Mouse (Mus musculus) central nervous system, embryonic 11.5 days (tissue): ENCODE results near the gene Kcna7. TPM values are rescaled to one million over a fixed set of nuclear protein-coding genes. Genes with fewer than 3 reads are reported as not detected.

Experiments
- polyA plus RNA-seq: library from polyadenylated mRNA; depleted of rRNA; stranded (reverse); fragments of >200 nt; gene quantifications from 2 replicates; pipeline ENCODE4 v1.2.3, GENCODE M21; 2012; rRNA removed

Gene Kcna7
- polyA plus RNA-seq, result 0.04 TPM in 1 of 2 replicates, not detected in the other

GRCm38 (mm10) chr7:45405091-45406075, at the start of gene Kcna7:
Kcna7 (plus strand) TSS chr7:45405653.

GRCm38 (mm10) chr7:45366652-45367019, 38.8 kb upstream of the Kcna7 start, which contains the start of gene Ppfia3:
Ppfia3 (minus strand) TSS chr7:45367019.

GRCm38 (mm10) chr7:45370475-45371311, 34.8 kb upstream of the Kcna7 start, which contains the start of gene Lin7b:
Lin7b (minus strand) TSS chr7:45370583.

GRCm38 (mm10) chr7:45395578-45396336, 9.7 kb upstream of the Kcna7 start, which contains the start of gene Snrnp70:
Snrnp70 (minus strand) TSS chr7:45395742.

GRCm38 (mm10) chr7:45413113-45413863, 7.8 kb downstream of the Kcna7 start, which contains the start of gene Ntf5:
Ntf5 (plus strand) TSS chr7:45413695.

GRCm38 (mm10) chr7:45420615-45420919, 15.1 kb downstream of the Kcna7 start, which contains the start of gene Lhb:
Lhb (plus strand) TSS chr7:45420820.

GRCm38 (mm10) chr7:45434203-45435015, 29.0 kb downstream of the Kcna7 start, which contains the start of gene Gys1:
Gys1 (plus strand) TSS chr7:45434844.

GRCm38 (mm10) chr7:45437521-45438276, 32.2 kb downstream of the Kcna7 start, which contains the start of gene Ruvbl2:
Ruvbl2 (minus strand) TSS chr7:45438096.

Other genes with a start within 250 kb of the Kcna7 start
- 2.3 and 2.8 TPM in 2 replicates for gene Slc17a7, start 241.7 kb upstream of the Kcna7 start, polyA plus RNA-seq
- gene Gfy, start 226.1 kb upstream of the Kcna7 start, polyA plus RNA-seq, result 0.04 and 0.07 TPM in 2 replicates
- 0.26 TPM in 1 of 2 replicates, not detected in the other for gene Pth2, start 224.7 kb upstream of the Kcna7 start, polyA plus RNA-seq
- 0.92 and 1.1 TPM in 2 replicates for gene Ccdc155, start 200.8 kb upstream of the Kcna7 start, polyA plus RNA-seq
- 2.0 and 3.1 TPM in 2 replicates for gene Dkkl1, start 193.5 kb upstream of the Kcna7 start, polyA plus RNA-seq
- gene Tead2, start 189.9 kb upstream of the Kcna7 start, polyA plus RNA-seq, result 557 and 610 TPM in 2 replicates
- gene Cd37, start 166.5 kb upstream of the Kcna7 start, polyA plus RNA-seq, result 1.8 and 2.6 TPM in 2 replicates
- 0.17 and 0.30 TPM in 2 replicates for gene Slc6a16, start 164.6 kb upstream of the Kcna7 start, polyA plus RNA-seq
- gene Slc6a21, start 128.1 kb upstream of the Kcna7 start, polyA plus RNA-seq, result not detected in 2 replicates
- 18.1 and 19.9 TPM in 2 replicates for gene Trpm4, start 71.9 kb upstream of the Kcna7 start, polyA plus RNA-seq
- 1.7 and 4.2 TPM in 2 replicates for gene Hrc, start 70.4 kb upstream of the Kcna7 start, polyA plus RNA-seq
- 13.7 and 16.5 TPM in 2 replicates for gene Ppfia3, start 38.6 kb upstream of the Kcna7 start, polyA plus RNA-seq
- 3.5 and 3.6 TPM in 2 replicates for gene Lin7b, start 35.1 kb upstream of the Kcna7 start, polyA plus RNA-seq
- gene Snrnp70, start 9.9 kb upstream of the Kcna7 start, polyA plus RNA-seq, result 695 and 1,491 TPM in 2 replicates
- 1.3 and 2.1 TPM in 2 replicates for gene Ntf5, start 8.0 kb downstream of the Kcna7 start, polyA plus RNA-seq
- 0.16 TPM in 1 of 2 replicates, not detected in the other for gene Lhb, start 15.2 kb downstream of the Kcna7 start, polyA plus RNA-seq
- 19.0 and 32.3 TPM in 2 replicates for gene Gys1, start 29.2 kb downstream of the Kcna7 start, polyA plus RNA-seq
- 154 and 206 TPM in 2 replicates for gene Ruvbl2, start 32.4 kb downstream of the Kcna7 start, polyA plus RNA-seq
- 1,702 and 1,837 TPM in 2 replicates for gene Ftl1, start 54.2 kb downstream of the Kcna7 start, polyA plus RNA-seq
- gene Bax, start 61.2 kb downstream of the Kcna7 start, polyA plus RNA-seq, result 146 and 199 TPM in 2 replicates
- 0.24 and 0.80 TPM in 2 replicates for gene Tulp2, start 76.2 kb downstream of the Kcna7 start, polyA plus RNA-seq
- not detected in 2 replicates for gene Gm45808, start 81.2 kb downstream of the Kcna7 start, polyA plus RNA-seq
- gene Dhdh, start 83.2 kb downstream of the Kcna7 start, polyA plus RNA-seq, result 3.5 and 3.9 TPM in 2 replicates
- gene Nucb1, start 104.8 kb downstream of the Kcna7 start, polyA plus RNA-seq, result 101 and 117 TPM in 2 replicates
- gene Ppp1r15a, start 120.6 kb downstream of the Kcna7 start, polyA plus RNA-seq, result 14.8 and 20.2 TPM in 2 replicates
- gene Plekha4, start 120.7 kb downstream of the Kcna7 start, polyA plus RNA-seq, result 1.8 and 4.0 TPM in 2 replicates
- gene Hsd17b14, start 149.2 kb downstream of the Kcna7 start, polyA plus RNA-seq, result 0.37 and 0.56 TPM in 2 replicates
- gene Bcat2, start 164.5 kb downstream of the Kcna7 start, polyA plus RNA-seq, result 29.4 and 42.2 TPM in 2 replicates
- gene Fgf21, start 209.8 kb downstream of the Kcna7 start, polyA plus RNA-seq, result 0.07 TPM in 1 of 2 replicates, not detected in the other
- 0.01 and 0.04 TPM in 2 replicates for gene Fut1, start 211.6 kb downstream of the Kcna7 start, polyA plus RNA-seq
- gene Izumo1, start 216.2 kb downstream of the Kcna7 start, polyA plus RNA-seq, result 0.20 and 0.22 TPM in 2 replicates
- 7.7 and 8.8 TPM in 2 replicates for gene Rasip1, start 221.8 kb downstream of the Kcna7 start, polyA plus RNA-seq
- 2.8 and 5.1 TPM in 2 replicates for gene Mamstr, start 234.3 kb downstream of the Kcna7 start, polyA plus RNA-seq